Mouse (Mus musculus): ENCODE results near the gene Cd276. TPM values are rescaled to one million over a fixed set of nuclear protein-coding genes. Genes with fewer than 3 reads are reported as not detected.

The Cd276 gene
- total and polyA plus RNA-seq, 3 experiments, result 0.55 to 1.3 (median 0.78) TPM

- dilution Hi-C loops (cut with MboI; ENCODE audit: extremely low pct_ligation_motif_present, extremely low pct_unique_long_range_greater_than_20kb, low sequenced_read_pairs), result no loop called here
Measured at GRCm38 (mm10) chr9:58487076-58487475, 68.2 kb downstream of the Cd276 start.

More at GRCm38 (mm10) chr9:58487076-58487475, 68.2 kb downstream of the Cd276 start:
- no peak overlapping the region for H3K4me3 ChIP-seq (replicated peaks in 1 of 3; ENCODE audit: low read depth in 2 of 3, low read length in 2 of 3, poor library complexity in 1 of 3)
- TF ChIP-seq ZC3H11A (IDR thresholded peaks at IDR 0.05; ENCODE audit: low read depth, low read length) (no peak), ZNF384 (IDR thresholded peaks at IDR 0.05; ENCODE audit: low read depth, low read length) (no peak), NRF1 (IDR thresholded peaks at IDR 0.05; ENCODE audit: low read depth, low read length) (no peak), USF1 (IDR thresholded peaks at IDR 0.05; ENCODE audit: low read depth, low read length) (no peak)
- in situ Hi-C loops (cut with MboI; ENCODE audit: low pct_ligation_motif_present, low pct_unique_long_range_greater_than_20kb, low sequenced_read_pairs), result no loop called here
- peaks cover 63% of the 10 kb centered on the region for H3K27me3 ChIP-seq (replicated peaks)
- H3K4me1 ChIP-seq (ENCODE audit: control insufficient read depth in 1 of 2, insufficient read depth in 2 of 2), result peaks cover 0 to 12% of the 10 kb centered on the region in 2 experiments; a peak in 2 of 4 replicates
- H3K27ac ChIP-seq (ENCODE audit: insufficient read depth, low read depth), result no peak overlapping the region
- no peaks in the 10 kb centered on the region for H3K9me3 ChIP-seq (replicated peaks; ENCODE audit: low read length)
- H3K36me3 ChIP-seq (replicated peaks in 1 of 2; ENCODE audit: control insufficient read depth in 1 of 2, insufficient read depth in 1 of 2, low read length in 1 of 2), result peaks cover 0 to 5% of the 10 kb centered on the region in 2 experiments
- no peak overlapping the region for H3K9ac ChIP-seq (ENCODE audit: insufficient read depth, low read depth)
- H3K4me2 ChIP-seq (ENCODE audit: insufficient read depth, low read depth, poor library complexity, severe bottlenecking), result no peak overlapping the region
- no peak for DNase-seq (ENCODE audit: extremely low read depth)
- no peaks in the 10 kb centered on the region for H3K79me2 ChIP-seq (replicated peaks; ENCODE audit: control insufficient read depth, extremely low read depth, insufficient read depth, poor library complexity, severe bottlenecking)

Other genes starting within 250 kb of the Cd276 start
- gene Loxl1, start 242.3 kb downstream of the Cd276 start, total RNA-seq (2012; rRNA removed), result not detected in 2 replicates
- not detected in 2 replicates for gene Loxl1, start 242.3 kb downstream of the Cd276 start, total RNA-seq (2014; rRNA removed)
- gene Loxl1, start 242.3 kb downstream of the Cd276 start, polyA plus RNA-seq (2012; ENCODE audit: insufficient read length, low read depth), result not detected in 2 replicates
- not detected in 2 replicates for gene Tbc1d21, start 185.0 kb downstream of the Cd276 start, total RNA-seq (2012; rRNA removed)
- gene Tbc1d21, start 185.0 kb downstream of the Cd276 start, total RNA-seq (2014; rRNA removed), result not detected in 2 replicates
- 4.5 and 4.6 TPM in 2 replicates for gene Tbc1d21, start 185.0 kb downstream of the Cd276 start, polyA plus RNA-seq (2012; ENCODE audit: insufficient read length, low read depth)
- gene Insyn1, start 66.8 kb downstream of the Cd276 start, total RNA-seq (2012; rRNA removed), result 3.0 and 5.5 TPM in 2 replicates
- gene Insyn1, start 66.8 kb downstream of the Cd276 start, total RNA-seq (2014; rRNA removed), result 1.1 and 2.4 TPM in 2 replicates
- 2.5 and 2.6 TPM in 2 replicates for gene Insyn1, start 66.8 kb downstream of the Cd276 start, polyA plus RNA-seq (2012; ENCODE audit: insufficient read length, low read depth)
- gene Nptn, start 26.8 kb upstream of the Cd276 start, total RNA-seq (2012; rRNA removed), result 48.4 and 62.4 TPM in 2 replicates
- 172 and 175 TPM in 2 replicates for gene Nptn, start 26.8 kb upstream of the Cd276 start, total RNA-seq (2014; rRNA removed)
- 118 and 184 TPM in 2 replicates for gene Nptn, start 26.8 kb upstream of the Cd276 start, polyA plus RNA-seq (2012; ENCODE audit: insufficient read length, low read depth)
- not detected in 2 replicates for gene Rec114, start 188.5 kb upstream of the Cd276 start, total RNA-seq (2012; rRNA removed)
- gene Rec114, start 188.5 kb upstream of the Cd276 start, total RNA-seq (2014; rRNA removed), result not detected in 2 replicates
- 0.69 and 1.2 TPM in 2 replicates for gene Rec114, start 188.5 kb upstream of the Cd276 start, polyA plus RNA-seq (2012; ENCODE audit: insufficient read length, low read depth)